Mouse (Mus musculus): ENCODE data around the gene Hsfy2.

Hsfy2 gene

GRCm38 (mm10) chr1:56637335-56637734 lies at the start of gene Hsfy2:
Gene Hsfy2 (minus strand): TSS chr1:56637435.
- no peak for DNase-seq (ENCODE audit: low spot score)

- no peak for DNase-seq (ENCODE audit: low spot score)
Measured at GRCm38 (mm10) chr1:56685053-56685557, 47.9 kb upstream of the Hsfy2 start.

GRCm38 (mm10) chr1:56684512-56684911 lies 47.3 kb upstream of the Hsfy2 start:
- no peak for DNase-seq (ENCODE audit: low spot score)

- no peak for DNase-seq (ENCODE audit: low spot score)
Measured at GRCm38 (mm10) chr1:56681258-56681657, 44.0 kb upstream of the Hsfy2 start.

- no peak for DNase-seq (ENCODE audit: low spot score)
Measured at GRCm38 (mm10) chr1:56675253-56675652, 38.0 kb upstream of the Hsfy2 start.

- no peak for DNase-seq (ENCODE audit: low spot score)
Measured at GRCm38 (mm10) chr1:56674601-56675000, 37.4 kb upstream of the Hsfy2 start.

- no peak for DNase-seq (ENCODE audit: low spot score)
Measured at GRCm38 (mm10) chr1:56671241-56671945, 34.2 kb upstream of the Hsfy2 start.

- DNase-seq (ENCODE audit: low spot score) = no peak
Measured at GRCm38 (mm10) chr1:56670509-56670908, 33.3 kb upstream of the Hsfy2 start.

GRCm38 (mm10) chr1:56664606-56665005 lies 27.4 kb upstream of the Hsfy2 start:
- no peak for DNase-seq (ENCODE audit: low spot score)

- DNase-seq (ENCODE audit: low spot score) = no peak
Measured at GRCm38 (mm10) chr1:56626824-56627223, 10.4 kb downstream of the Hsfy2 start.

GRCm38 (mm10) chr1:56624304-56624703 lies 12.9 kb downstream of the Hsfy2 start:
- DNase-seq (ENCODE audit: low spot score) = no peak

GRCm38 (mm10) chr1:56612384-56612783 lies 24.9 kb downstream of the Hsfy2 start:
- DNase-seq (ENCODE audit: low spot score) = no peak

Measured in c-Kit-positive CD71-positive TER-119-positive erythroid progenitor cells, embryonic 14.5 days (primary cell).